Mouse (Mus musculus) liver, postnatal 0 days (tissue): ENCODE results near the gene Capn5. TPM values are rescaled to one million over a fixed set of nuclear protein-coding genes. Genes with fewer than 3 reads are reported as not detected.
A peak's percentile ranks its signal among the peaks of the same experiment; 100 is the strongest.

Source experiments
- ATAC-seq: fragments of 200-750 bp; cut with Nextera tagmentation; 2 replicates; pipeline ENCODE4 v1.8.0; 2017; ENCODE audit warnings: mild to moderate bottlenecking, moderate library complexity
- DNase-seq: peaks from one replicate; pipeline ENCODE4 v3.0.0-alpha.2; 2016
- H3K27ac ChIP-seq: fragments of 300-500 bp; sonication (generic); 2 replicates; pipeline ENCODE4 v1.5.1; 2014; ENCODE audit warnings: antibody characterized with exemption, moderate library complexity, mild to moderate bottlenecking, low read depth
- H3K27me3 ChIP-seq: fragments of 300-500 bp; sonication (generic); 2 replicates; pipeline ENCODE4 v1.6.1; 2014; ENCODE audit warnings: low read length, control low read depth, mixed read lengths; ENCODE audit not compliant: insufficient read depth
- H3K36me3 ChIP-seq: fragments of 300-500 bp; sonication (generic); replicated peaks from 2 replicates; pipeline ENCODE4 v1.6.1; 2014; ENCODE audit warnings: mild to moderate bottlenecking, control low read depth, low read length, moderate library complexity, mixed read lengths; ENCODE audit not compliant: insufficient read depth
- H3K4me1 ChIP-seq: fragments of 300-500 bp; sonication (generic); 2 replicates; pipeline ENCODE4 v1.6.1; 2014; ENCODE audit warnings: antibody characterized with exemption, mild to moderate bottlenecking, control low read depth; ENCODE audit not compliant: insufficient read depth
- H3K4me2 ChIP-seq: fragments of 300-500 bp; sonication (generic); 2 replicates; pipeline ENCODE4 v1.6.1; 2014; ENCODE audit warnings: low read depth, mild to moderate bottlenecking, low read length, moderate library complexity, mixed read lengths
- H3K4me3 ChIP-seq: fragments of 300-500 bp; sonication (generic); 2 replicates; pipeline ENCODE4 v1.5.1; 2014; ENCODE audit warnings: low read depth, low read length
- H3K9ac ChIP-seq: fragments of 300-500 bp; sonication (generic); replicated peaks from 2 replicates; pipeline ENCODE4 v1.6.1; 2014; ENCODE audit warnings: mild to moderate bottlenecking, moderate library complexity
- H3K9me3 ChIP-seq: fragments of 300-500 bp; sonication (generic); 2 replicates; pipeline ENCODE4 v1.6.1; 2016; ENCODE audit warnings: mild to moderate bottlenecking, control low read depth, low read length, mixed read lengths
- CTCF ChIP-seq: sonication (generic); IDR thresholded peaks from 2 replicates; pipeline ENCODE4 v1.5.1; 2016; ENCODE audit warnings: antibody characterized with exemption, low read depth
- EP300 ChIP-seq: IDR thresholded peaks from 2 replicates; pipeline ENCODE4 v1.6.1; 2016; ENCODE audit warnings: antibody characterized with exemption, low read depth, mild to moderate bottlenecking
- WGBS: fragments of 180-500 bp; shearing (Covaris S2); extraction: QIAGEN DNeasy Blood & Tissue Kit; methylation state at CpG from one replicate; pipeline ENCODE4 v1.1.7; 2014; ENCODE audit not compliant: insufficient replicate concordance; 5-methylcytosine and 5-hydroxymethylcytosine counted together
- polyA plus RNA-seq: library from polyadenylated mRNA; unstranded; fragments of >200 nt; fragmentation: Nextera tagmentation; extraction: Ambion mirVana; gene quantifications from 2 replicates; pipeline ENCODE4 v1.2.1, GENCODE M21; 2015

The Capn5 gene
- polyA plus RNA-seq, 1 experiment from 2014 or later: 4.4 TPM

- Histone ChIP-seq H3K4me1 (peaks cover 5% of the 10 kb centered on the region), H3K9me3 (no peaks in the 10 kb centered on the region), H3K9ac (peak overlapping the region; percentile 53), H3K4me3 (peak overlapping the region; percentile 43), H3K36me3 (peaks cover 7% of the 10 kb centered on the region; the same call in 1 of the 2 replicates), H3K27me3 (no peaks in the 10 kb centered on the region), H3K27ac (peak overlapping the region; percentile 58), H3K4me2 (peak overlapping the region; percentile 67)
- DNase-seq (peak; percentile 40), ATAC-seq (peak; percentile 42)
- TF ChIP-seq CTCF: no peak
- TF ChIP-seq EP300: no peak
- 29% methylated on average over 7 of the region's 7 CpGs for WGBS
Observed at GRCm38 (mm10) chr7:98085314-98085713, 92.8 kb downstream of the Capn5 start.

DNA sequence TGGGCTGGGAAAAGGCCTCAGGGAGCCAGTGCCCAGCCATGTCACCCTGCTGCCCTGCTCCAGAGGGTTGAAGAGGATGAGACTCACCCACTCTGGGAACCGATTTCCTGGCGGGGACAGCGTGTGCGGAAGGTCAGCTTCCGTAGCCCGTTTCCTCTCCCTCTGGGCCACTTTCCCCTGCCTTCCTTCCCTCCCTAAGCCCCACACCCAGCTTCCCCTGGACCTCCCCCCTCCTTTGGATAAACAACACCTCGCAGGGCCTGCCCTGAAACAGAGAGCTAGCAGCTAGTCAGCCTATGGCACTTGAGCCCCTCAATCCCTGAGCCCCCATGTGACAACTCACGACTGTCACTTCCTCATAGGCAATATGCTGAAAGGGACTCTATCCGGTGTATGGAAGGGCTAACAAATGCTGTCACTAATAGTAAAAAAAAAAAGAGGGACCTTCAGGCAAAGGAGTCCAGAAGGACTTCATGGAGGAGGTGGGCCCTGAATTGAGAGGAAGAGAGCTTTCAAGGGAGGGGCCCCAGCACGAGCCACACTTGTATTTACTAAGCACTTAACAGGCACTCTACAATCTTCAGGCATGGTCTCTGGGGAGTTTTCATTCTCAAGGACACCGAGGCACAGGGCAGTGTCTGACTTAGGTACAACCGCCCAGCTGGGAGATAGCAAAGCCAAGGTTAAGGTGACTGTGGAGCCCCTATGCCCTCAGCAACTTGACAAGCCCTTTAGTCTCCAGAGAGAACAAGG is 93.4 kb downstream of the Capn5 start:
- peaks cover 7% of the 10 kb centered on the region; the same call in 1 of the 2 replicates for H3K36me3 ChIP-seq
- H3K9ac ChIP-seq: peak overlapping the region; percentile 53
- H3K4me2 ChIP-seq: peak overlapping the region; percentile 67
- 15% methylated on average over 12 of the region's 12 CpGs for WGBS
- TF ChIP-seq EP300 (no peak), CTCF (no peak)
- DNase-seq (no peak), ATAC-seq (peak; percentile 23)
- H3K27me3 ChIP-seq: no peaks in the 10 kb centered on the region
- H3K27ac ChIP-seq: peak overlapping the region; percentile 58
- peak overlapping the region; percentile 43 for H3K4me3 ChIP-seq
- H3K9me3 ChIP-seq: no peaks in the 10 kb centered on the region
- H3K4me1 ChIP-seq: peaks cover 5% of the 10 kb centered on the region

DNA sequence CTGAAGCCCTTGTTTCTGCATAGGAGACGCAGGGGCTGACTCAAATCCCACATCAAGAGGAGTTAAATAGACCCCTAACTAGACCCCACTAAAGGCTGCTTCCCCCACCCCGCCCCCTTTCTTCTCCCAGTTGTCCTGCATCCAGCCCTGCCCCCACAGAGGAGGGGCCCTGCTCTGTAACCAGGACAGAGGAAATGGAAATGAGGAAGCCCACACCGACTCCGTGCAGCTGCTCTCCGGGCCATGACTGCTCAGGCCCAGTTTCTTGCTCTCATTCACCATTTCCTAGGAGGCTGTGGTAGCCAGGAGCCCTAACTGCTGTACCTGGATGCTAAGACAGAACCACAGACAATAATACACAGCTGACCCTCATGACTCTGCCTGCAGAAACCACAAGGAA is 95.7 kb downstream of the Capn5 start:
- Histone ChIP-seq H3K27me3 (no peaks in the 10 kb centered on the region), H3K27ac (peak overlapping the region; percentile 16; the same call in 1 of the 2 replicates), H3K36me3 (peaks cover 26% of the 10 kb centered on the region), H3K9me3 (no peaks in the 10 kb centered on the region), H3K9ac (no peak overlapping the region), H3K4me1 (peaks cover 5% of the 10 kb centered on the region), H3K4me2 (peak overlapping the region; percentile 44), H3K4me3 (no peak overlapping the region)
- ATAC-seq (no peak), DNase-seq (peak; percentile 43)
- no peak for TF ChIP-seq CTCF
- no peak for TF ChIP-seq EP300
- WGBS: 23% methylated on average over 5 of the region's 5 CpGs

DNA sequence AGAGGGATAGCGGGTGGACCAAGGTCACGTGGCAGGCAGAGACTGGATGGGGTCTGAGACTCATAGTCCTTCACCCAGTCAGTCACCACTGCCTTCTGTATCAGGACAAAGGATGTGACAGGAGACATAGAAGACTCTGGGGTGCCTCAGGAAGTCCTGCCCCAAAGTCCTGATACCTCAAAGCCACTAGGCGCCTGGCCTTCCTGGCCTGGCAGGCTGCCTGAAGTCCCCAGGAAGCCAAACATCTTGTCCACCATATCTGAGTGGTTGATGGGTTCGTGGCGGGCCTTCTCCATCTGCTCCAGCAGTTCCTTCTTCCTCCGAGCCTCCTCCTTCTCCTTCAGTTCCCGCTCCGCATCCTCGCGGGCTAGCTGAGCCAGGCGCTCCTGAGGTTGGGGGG is 100.6 kb downstream of the Capn5 start:
- no peak overlapping the region for H3K27ac ChIP-seq
- 77% methylated on average over 11 of the region's 11 CpGs for WGBS
- H3K9me3 ChIP-seq: no peaks in the 10 kb centered on the region
- no peak overlapping the region for H3K4me2 ChIP-seq
- H3K4me3 ChIP-seq: no peak overlapping the region
- no peaks in the 10 kb centered on the region for H3K27me3 ChIP-seq
- no peak overlapping the region for H3K9ac ChIP-seq
- TF ChIP-seq EP300: no peak
- no peak for TF ChIP-seq CTCF
- DNase-seq (no peak), ATAC-seq (0 out of 2 replicates have a peak, but pooled peaks have one; percentile 15)
- H3K36me3 ChIP-seq: peaks cover 48% of the 10 kb centered on the region
- H3K4me1 ChIP-seq: no peaks in the 10 kb centered on the region

- Histone ChIP-seq H3K4me3 (no peak overlapping the region), H3K27me3 (no peaks in the 10 kb centered on the region), H3K9me3 (no peaks in the 10 kb centered on the region), H3K4me1 (no peaks in the 10 kb centered on the region; the same call in 1 of the 2 replicates), H3K36me3 (peaks cover 44% of the 10 kb centered on the region), H3K27ac (no peak overlapping the region), H3K4me2 (no peak overlapping the region), H3K9ac (no peak overlapping the region)
- no peak for TF ChIP-seq EP300
- TF ChIP-seq CTCF: peak; percentile 99
- WGBS: 24% methylated on average over 5 of the region's 5 CpGs
- ATAC-seq (peak; percentile 56), DNase-seq (peak; percentile 91)
Observed at GRCm38 (mm10) chr7:98071620-98072019, 106.5 kb downstream of the Capn5 start.

Other genes starting within 250 kb of the Capn5 start
- gene Myo7a, start 58.8 kb downstream of the Capn5 start, polyA plus RNA-seq: 6.5 and 7.6 TPM in 2 replicates
- 0.23 and 0.27 TPM in 2 replicates for gene Omp, start 32.8 kb downstream of the Capn5 start, polyA plus RNA-seq
- gene B3gnt6, start 21.2 kb upstream of the Capn5 start, polyA plus RNA-seq: 0.05 TPM in 2 replicates
- gene Acer3, start 142.9 kb upstream of the Capn5 start, polyA plus RNA-seq: 18.7 and 19.4 TPM in 2 replicates
- gene Tsku, start 183.1 kb upstream of the Capn5 start, polyA plus RNA-seq: 8.3 and 18.9 TPM in 2 replicates